Mouse (Mus musculus) CH12.LX (cell line): Measurements from ENCODE around the gene Zbtb20.

Source experiments
- CTCF ChIP-seq, 2 experiments: IDR thresholded peaks in 1 of 2; conservative IDR thresholded peaks in 1 of 2; 2 replicates each; pipeline ENCODE4 v1.5.1; 2011 to 2012; ENCODE audit warnings: low read depth in 2 of 2, low read length in 2 of 2, improper control_type of control experiment in 1 of 2, inconsistent platforms in 1 of 2, mild to moderate bottlenecking in 1 of 2, moderate library complexity in 1 of 2
- E2F4 ChIP-seq: IDR thresholded peaks from 2 replicates; pipeline ENCODE4 v1.6.1; 2011; ENCODE audit warnings: low read depth, low read length, improper control_type of control experiment; ENCODE audit not compliant: insufficient replicate concordance
- HCFC1 ChIP-seq: IDR thresholded peaks from 2 replicates; pipeline ENCODE4 v1.6.1; 2012; ENCODE audit warnings: low read depth, mild to moderate bottlenecking, inconsistent platforms, low read length, improper control_type of control experiment
- MYC ChIP-seq: IDR thresholded peaks from 2 replicates; pipeline ENCODE4 v1.6.1; 2011; ENCODE audit warnings: low read depth, mild to moderate bottlenecking, improper control_type of control experiment, low read length
- NRF1 ChIP-seq: IDR thresholded peaks from 2 replicates; pipeline ENCODE4 v1.6.1; 2014; ENCODE audit warnings: low read depth, mild to moderate bottlenecking, inconsistent platforms, low read length, improper control_type of control experiment, moderate library complexity
- POLR2A ChIP-seq: IDR thresholded peaks from 2 replicates; pipeline ENCODE4 v1.6.1; 2011; ENCODE audit warnings: low read depth, mild to moderate bottlenecking, improper control_type of control experiment, low read length
- UBTF ChIP-seq: IDR thresholded peaks from 2 replicates; pipeline ENCODE4 v1.6.1; 2012; ENCODE audit warnings: low read depth, mild to moderate bottlenecking, inconsistent platforms, low read length, improper control_type of control experiment, moderate library complexity
- USF1 ChIP-seq: IDR thresholded peaks from 2 replicates; pipeline ENCODE4 v1.6.1; 2014; ENCODE audit warnings: low read depth, mild to moderate bottlenecking, inconsistent platforms, low read length, improper control_type of control experiment
- ZNF384 ChIP-seq: IDR thresholded peaks from 2 replicates; pipeline ENCODE4 v1.6.1; 2012; ENCODE audit warnings: low read depth, low read length, improper control_type of control experiment, inconsistent platforms

DNA sequence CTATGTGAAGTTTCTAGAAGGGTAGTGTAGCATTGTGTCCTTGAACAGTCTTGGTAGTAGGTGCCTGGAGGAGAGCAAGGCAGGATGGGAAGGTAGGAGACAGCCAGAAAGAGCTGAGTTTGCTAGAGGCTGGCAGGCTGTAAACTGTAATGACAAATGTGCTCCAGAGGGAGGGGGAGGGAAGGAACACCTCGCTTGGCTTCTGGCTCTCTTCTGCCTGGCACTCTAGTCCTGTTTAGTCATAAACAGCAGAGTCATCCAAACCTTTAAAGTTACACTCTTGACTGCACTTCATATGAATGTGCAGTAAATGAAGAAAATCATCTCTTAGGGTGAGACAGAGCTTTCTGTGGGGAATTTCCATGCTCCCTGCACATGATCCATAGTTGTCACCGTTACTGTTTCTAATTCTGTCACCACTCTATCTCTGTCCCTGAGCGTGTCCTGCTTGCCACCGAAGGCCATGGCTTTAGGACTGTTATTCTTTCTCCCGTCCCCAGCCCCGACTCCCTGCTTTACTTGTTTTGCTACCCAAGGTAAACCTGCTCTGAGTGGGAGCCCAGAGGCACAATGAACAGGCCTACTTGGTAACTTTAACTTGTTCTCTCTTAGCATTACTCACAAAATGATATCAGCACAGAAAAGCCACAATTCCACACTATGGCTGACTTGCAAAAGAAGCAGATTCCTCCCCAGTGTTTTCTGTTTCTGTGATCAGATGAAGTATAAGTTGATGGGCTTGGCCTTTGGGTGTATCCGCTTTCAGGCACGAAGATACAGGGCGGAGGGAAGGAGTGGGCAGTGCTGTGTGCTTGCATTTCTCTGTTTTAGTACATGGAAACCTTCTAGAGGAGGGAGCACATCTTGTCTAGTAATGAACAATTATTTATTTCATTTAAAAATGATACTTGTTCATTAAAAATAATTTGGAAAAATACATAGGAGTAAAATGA is 427.8 kb downstream of the Zbtb20 start:
- TF ChIP-seq USF1 (no peak), POLR2A (no peak), CTCF (conservative IDR thresholded peaks at IDR 0.05 in 1 of 2, IDR thresholded peaks at IDR 0.05 in 1 of 2; ENCODE audit: low read depth in 2 of 2, low read length in 2 of 2) (no peak), HCFC1 (no peak), UBTF (no peak), MYC (no peak), E2F4 (no peak), NRF1 (no peak), ZNF384 (no peak)
